Mouse (Mus musculus) liver, embryonic 16.5 days (tissue): ENCODE measurements at regions not wholly inside any gene's neighbourhood (a gene's known extent, or its start where the extent isn't known, plus 50 kb on each side); places are given as distances from the start of the nearest gene placed in this dataset.
A peak's percentile ranks its signal among the peaks of the same experiment; 100 is the strongest.

Experiments used
- ATAC-seq: fragments of 200-750 bp; cut with Nextera tagmentation; 2 replicates; pipeline ENCODE4 v1.8.0; 2017; ENCODE audit warnings: low read depth, mild to moderate bottlenecking, moderate number of reproducible peaks, moderate library complexity
- H3K27ac ChIP-seq: fragments of 300-500 bp; sonication (generic); 2 replicates; pipeline ENCODE4 v1.5.1; 2014; ENCODE audit warnings: mild to moderate bottlenecking, low read length
- H3K27me3 ChIP-seq: fragments of 300-500 bp; sonication (generic); 2 replicates; pipeline ENCODE4 v1.6.1; 2014; ENCODE audit warnings: low read depth, low read length, mixed read lengths; ENCODE audit not compliant: control insufficient read depth, insufficient read depth
- H3K36me3 ChIP-seq: fragments of 300-500 bp; sonication (generic); 2 replicates; pipeline ENCODE4 v1.6.1; 2014; ENCODE audit warnings: mild to moderate bottlenecking; ENCODE audit not compliant: control insufficient read depth, insufficient read depth
- H3K4me1 ChIP-seq: fragments of 300-500 bp; sonication (generic); 2 replicates; pipeline ENCODE4 v1.6.1; 2014; ENCODE audit warnings: low read depth, low read length, mixed read lengths; ENCODE audit not compliant: control insufficient read depth
- H3K4me2 ChIP-seq: fragments of 300-500 bp; sonication (generic); 2 replicates; pipeline ENCODE4 v1.6.1; 2014; ENCODE audit warnings: low read depth, low read length, mixed read lengths
- H3K4me3 ChIP-seq: fragments of 300-500 bp; sonication (generic); 2 replicates; pipeline ENCODE4 v1.5.1; 2014; ENCODE audit warnings: low read depth, mild to moderate bottlenecking, low read length
- H3K9ac ChIP-seq: fragments of 300-500 bp; sonication (generic); 2 replicates; pipeline ENCODE4 v1.6.1; 2014; ENCODE audit warnings: low read depth, low read length
- H3K9me3 ChIP-seq: fragments of 300-500 bp; sonication (generic); replicated peaks from 2 replicates; pipeline ENCODE4 v1.6.1; 2016; ENCODE audit warnings: low read length; ENCODE audit not compliant: control insufficient read depth
- WGBS: fragments of 180-500 bp; shearing (Covaris S2); extraction: QIAGEN DNeasy Blood & Tissue Kit; methylation state at CpG from one replicate; pipeline ENCODE4 v1.1.7; 2014; ENCODE audit not compliant: insufficient replicate concordance; 5-methylcytosine and 5-hydroxymethylcytosine counted together

DNA sequence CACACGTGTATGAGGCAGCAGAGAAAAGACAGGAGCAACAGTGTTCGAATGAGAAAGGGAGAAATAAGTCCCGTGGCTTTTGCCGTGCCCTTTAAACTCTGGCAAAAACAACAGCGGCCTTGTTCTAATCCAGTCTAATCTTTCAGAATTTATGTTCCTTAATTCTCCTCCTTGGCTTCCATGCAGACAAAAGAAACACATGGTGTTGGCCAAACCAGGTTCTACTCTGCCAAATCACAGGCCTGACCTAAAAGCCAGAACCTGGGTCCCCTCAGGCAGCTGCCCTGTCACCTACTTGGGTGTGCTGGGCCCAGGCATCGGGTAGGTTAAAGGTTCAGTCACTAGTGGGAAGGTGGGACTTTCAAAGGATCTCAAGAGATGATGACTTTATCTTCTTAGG lies 580.2 kb upstream of the Gm10131 start:
- Histone ChIP-seq H3K4me3 (no peak overlapping the region), H3K4me1 (no peaks in the 10 kb centered on the region), H3K4me2 (no peak overlapping the region), H3K36me3 (no peaks in the 10 kb centered on the region), H3K27ac (no peak overlapping the region), H3K9ac (no peak overlapping the region), H3K27me3 (no peaks in the 10 kb centered on the region), H3K9me3 (no peaks in the 10 kb centered on the region)
- no peak for ATAC-seq
- 68% methylated on average over 6 of the region's 6 CpGs for WGBS

- Histone ChIP-seq H3K9me3 (no peaks in the 10 kb centered on the region), H3K27me3 (no peaks in the 10 kb centered on the region), H3K4me1 (no peaks in the 10 kb centered on the region), H3K4me2 (peak overlapping the region; percentile 34), H3K27ac (no peak overlapping the region), H3K4me3 (peak overlapping the region; percentile 31), H3K9ac (no peak overlapping the region), H3K36me3 (no peaks in the 10 kb centered on the region)
- no peak for ATAC-seq
- whole genome bisulfite sequencing = 9% methylated on average over 9 of the region's 9 CpGs
These were observed 578.4 kb upstream of the Gm10131 start for GRCm38 (mm10) chr8:34689825-34690493.

- Histone ChIP-seq H3K4me1 (no peaks in the 10 kb centered on the region), H3K27me3 (no peaks in the 10 kb centered on the region), H3K4me3 (peak overlapping the region; percentile 31), H3K9ac (no peak overlapping the region), H3K36me3 (no peaks in the 10 kb centered on the region), H3K4me2 (peak overlapping the region; percentile 34), H3K9me3 (no peaks in the 10 kb centered on the region), H3K27ac (no peak overlapping the region)
- 13% methylated on average over 33 of the region's 33 CpGs for WGBS
- no peak for ATAC-seq
These were observed 577.7 kb upstream of the Gm10131 start for GRCm38 (mm10) chr8:34689049-34689824.

- ATAC-seq = no peak
- WGBS = 58% methylated on average over 20 of the region's 20 CpGs
- H3K4me1 ChIP-seq = no peaks in the 10 kb centered on the region
- H3K27me3 ChIP-seq = no peaks in the 10 kb centered on the region
- H3K9ac ChIP-seq = no peak overlapping the region
- no peak overlapping the region for H3K27ac ChIP-seq
- 0 out of 2 replicates have a peak overlapping the region, but pooled peaks have one; percentile 34 for H3K4me2 ChIP-seq
- no peaks in the 10 kb centered on the region for H3K36me3 ChIP-seq
- H3K9me3 ChIP-seq = no peaks in the 10 kb centered on the region
- no peak overlapping the region for H3K4me3 ChIP-seq
These were observed 577.0 kb upstream of the Gm10131 start for GRCm38 (mm10) chr8:34688396-34689048.

- Histone ChIP-seq H3K4me3 (no peak overlapping the region), H3K4me2 (no peak overlapping the region), H3K9ac (no peak overlapping the region), H3K36me3 (no peaks in the 10 kb centered on the region), H3K4me1 (no peaks in the 10 kb centered on the region), H3K27ac (no peak overlapping the region), H3K9me3 (no peaks in the 10 kb centered on the region), H3K27me3 (no peaks in the 10 kb centered on the region)
- WGBS = 69% methylated on average over 10 of the region's 10 CpGs
- ATAC-seq = no peak
These were observed 574.8 kb upstream of the Gm10131 start for GRCm38 (mm10) chr8:34686371-34686770.

GRCm38 (mm10) chr8:34684683-34685082 lies 573.1 kb upstream of the Gm10131 start:
- no peak for ATAC-seq
- no peak overlapping the region for H3K4me2 ChIP-seq
- no peaks in the 10 kb centered on the region for H3K36me3 ChIP-seq
- 66% methylated on average over 7 of the region's 7 CpGs for WGBS
- no peaks in the 10 kb centered on the region for H3K27me3 ChIP-seq
- no peak overlapping the region for H3K4me3 ChIP-seq
- H3K27ac ChIP-seq = no peak overlapping the region
- no peaks in the 10 kb centered on the region for H3K4me1 ChIP-seq
- no peak overlapping the region for H3K9ac ChIP-seq
- no peaks in the 10 kb centered on the region for H3K9me3 ChIP-seq

GRCm38 (mm10) chr8:34683173-34683572 lies 571.6 kb upstream of the Gm10131 start:
- no peaks in the 10 kb centered on the region for H3K4me1 ChIP-seq
- no peak overlapping the region for H3K27ac ChIP-seq
- H3K36me3 ChIP-seq = no peaks in the 10 kb centered on the region
- H3K27me3 ChIP-seq = no peaks in the 10 kb centered on the region
- H3K9me3 ChIP-seq = no peaks in the 10 kb centered on the region
- H3K4me2 ChIP-seq = no peak overlapping the region
- H3K4me3 ChIP-seq = no peak overlapping the region
- 63% methylated on average over 5 of the region's 5 CpGs for WGBS
- ATAC-seq = no peak
- no peak overlapping the region for H3K9ac ChIP-seq

DNA sequence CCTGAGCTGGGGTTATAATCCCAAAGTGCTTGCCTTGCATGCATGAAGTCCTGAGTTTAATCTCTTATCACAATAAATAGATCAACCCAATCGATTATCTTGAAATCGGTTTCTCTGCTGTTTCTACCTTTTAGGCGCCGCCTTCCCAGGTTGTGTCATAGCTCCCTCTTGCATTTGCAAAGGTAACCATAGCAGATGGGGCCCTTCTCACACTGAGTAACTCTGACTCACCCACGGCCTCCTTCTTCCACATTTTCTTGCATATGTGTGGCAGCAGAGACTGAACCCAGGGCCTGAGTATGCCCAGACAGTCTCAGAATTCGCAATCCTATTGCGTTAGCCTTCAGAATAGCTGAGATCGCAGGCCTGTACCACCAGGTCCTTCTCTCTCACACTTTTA lies 570.7 kb upstream of the Gm10131 start:
- H3K27ac ChIP-seq = no peak overlapping the region
- H3K36me3 ChIP-seq = no peaks in the 10 kb centered on the region
- H3K4me3 ChIP-seq = no peak overlapping the region
- H3K4me1 ChIP-seq = no peaks in the 10 kb centered on the region
- no peak for ATAC-seq
- H3K4me2 ChIP-seq = no peak overlapping the region
- 68% methylated on average over 8 of the region's 8 CpGs for WGBS
- no peak overlapping the region for H3K9ac ChIP-seq
- H3K9me3 ChIP-seq = no peaks in the 10 kb centered on the region
- no peaks in the 10 kb centered on the region for H3K27me3 ChIP-seq
